Mouse (Mus musculus) liver, embryonic 14.5 days (tissue): ENCODE measurements around the gene Miip. TPM values are rescaled to one million over a fixed set of nuclear protein-coding genes. Genes with fewer than 3 reads are reported as not detected.
A peak's percentile ranks its signal among the peaks of the same experiment; 100 is the strongest.
"Not testable (repeated sequence)": the region's sequence is repeated elsewhere in the genome, so short reads cannot be mapped to it uniquely, and the experiment has no call there.

ENCODE experiments used
- ATAC-seq: fragments of 200-750 bp; cut with Nextera tagmentation; 2 replicates; pipeline ENCODE4 v1.8.0; 2017; ENCODE audit warnings: moderate number of reproducible peaks, mild to moderate bottlenecking, moderate library complexity; ENCODE audit not compliant: insufficient read depth
- DNase-seq, 3 experiments: peaks; one replicate each; pipeline ENCODE4 v3.0.0-alpha.2; 2012 to 2013; ENCODE audit warnings: low read depth in 3 of 3, low spot score in 3 of 3
- H3K27ac ChIP-seq: fragments of 300-500 bp; sonication (generic); 2 replicates; pipeline ENCODE4 v1.5.1; 2014; ENCODE audit warnings: moderate library complexity, mild to moderate bottlenecking, control low read depth, inconsistent platforms
- H3K27me3 ChIP-seq: fragments of 300-500 bp; sonication (generic); 2 replicates; pipeline ENCODE4 v1.6.1; 2014; ENCODE audit warnings: mild to moderate bottlenecking, low read length, moderate library complexity; ENCODE audit not compliant: control insufficient read depth, insufficient read depth
- H3K36me3 ChIP-seq: fragments of 300-500 bp; sonication (generic); replicated peaks from 2 replicates; pipeline ENCODE4 v1.6.1; 2014; ENCODE audit warnings: low read depth; ENCODE audit not compliant: control insufficient read depth, insufficient read depth
- H3K4me1 ChIP-seq, 2 experiments: fragments of 200-500 bp in 1 of 2; fragments of 300-500 bp in 1 of 2; sonication (generic) in 1 of 2; replicated peaks; 2 replicates each; pipeline ENCODE4 v1.6.1; 2012 to 2014; ENCODE audit warnings: antibody characterized with exemption in 1 of 2, inconsistent platforms in 1 of 2, low read length in 1 of 2; ENCODE audit not compliant: control insufficient read depth in 2 of 2, insufficient read depth in 2 of 2
- H3K4me2 ChIP-seq: fragments of 300-500 bp; sonication (generic); 2 replicates; pipeline ENCODE4 v1.6.1; 2014; ENCODE audit warnings: low read depth, mild to moderate bottlenecking, control low read depth, moderate library complexity
- H3K4me3 ChIP-seq, 2 experiments: fragments of 200-500 bp in 1 of 2; fragments of 300-500 bp in 1 of 2; sonication (generic) in 1 of 2; 2 replicates each; pipeline ENCODE4 v1.5.1; 2012 to 2014; ENCODE audit warnings: low read depth in 2 of 2, low read length in 2 of 2, mild to moderate bottlenecking in 2 of 2, control low read depth in 1 of 2, inconsistent platforms in 1 of 2, moderate library complexity in 1 of 2; ENCODE audit not compliant: insufficient read depth in 1 of 2
- H3K9ac ChIP-seq: fragments of 300-500 bp; sonication (generic); replicated peaks from 2 replicates; pipeline ENCODE4 v1.6.1; 2014; ENCODE audit warnings: mild to moderate bottlenecking, control low read depth, moderate library complexity
- H3K9me3 ChIP-seq: fragments of 300-500 bp; sonication (generic); 2 replicates; pipeline ENCODE4 v1.6.1; 2016; ENCODE audit warnings: low read length, mixed read lengths; ENCODE audit not compliant: control insufficient read depth
- CTCF ChIP-seq: IDR thresholded peaks from 2 replicates; pipeline ENCODE4 v1.5.1; 2016; ENCODE audit warnings: antibody characterized with exemption, low read depth, control low read depth
- EP300 ChIP-seq: IDR thresholded peaks from 2 replicates; pipeline ENCODE4 v1.6.1; 2016; ENCODE audit warnings: antibody characterized with exemption, low read depth
- WGBS: fragments of 180-500 bp; shearing (Covaris S2); extraction: QIAGEN DNeasy Blood & Tissue Kit; methylation state at CpG from one replicate; pipeline ENCODE4 v1.1.7; 2014; ENCODE audit not compliant: insufficient replicate concordance; 5-methylcytosine and 5-hydroxymethylcytosine counted together
- polyA plus RNA-seq, 2 experiments: library from polyadenylated mRNA; depleted of rRNA in 1 of 2; stranded (reverse) in 1 of 2; unstranded in 1 of 2; fragments of >200 nt; fragmentation: Nextera tagmentation in 1 of 2; extraction: Ambion mirVana in 1 of 2; gene quantifications; 2 replicates each; pipeline versions ENCODE4 v1.2.1 to v1.2.3; 2012 to 2014

Gene Miip
- polyA plus RNA-seq, 2 experiments: 18.5 to 33.8 TPM

GRCm38 (mm10) chr4:147847614-147848583 lies 20.7 kb downstream of the Miip start, which contains the start of gene Zfp933:
TSS of gene Zfp933 (minus strand) at chr4:147848366.
- Histone ChIP-seq H3K4me1 (peaks cover 11% of the 10 kb centered on the region in 2 experiments), H3K36me3 (no peaks in the 10 kb centered on the region), H3K4me2 (peak within 1 kb of the TSS; percentile 79), H3K27me3 (no peaks in the 10 kb centered on the region), H3K4me3 (peak within 1 kb of the TSS; percentile 81 to 96), H3K27ac (no peak within 1 kb of the TSS; the same call in 1 of the 2 replicates), H3K9me3 (no peaks in the 10 kb centered on the region), H3K9ac (peak within 1 kb of the TSS; percentile 74)
- ATAC-seq (peak; percentile 85), DNase-seq (peak; percentile 78 to 88 (median 83))
- TF ChIP-seq CTCF (no peak), EP300 (no peak)
- WGBS: under 1% methylated on average over 23 of the region's 23 CpGs

GRCm38 (mm10) chr4:147842871-147843270 lies 25.7 kb downstream of the Miip start:
- Histone ChIP-seq H3K9me3 (no peaks in the 10 kb centered on the region), H3K27me3 (no peaks in the 10 kb centered on the region), H3K36me3 (no peaks in the 10 kb centered on the region; the same call in 1 of the 2 replicates), H3K4me3 (no peak overlapping the region), H3K4me2 (no peak overlapping the region), H3K4me1 (peaks cover 0 to 5% of the 10 kb centered on the region in 2 experiments; a peak in 2 of 4 replicates), H3K9ac (no peak overlapping the region), H3K27ac (no peak overlapping the region)
- TF ChIP-seq EP300: no peak
- no peak for TF ChIP-seq CTCF
- no peak for DNase-seq
- ATAC-seq: no peak
- WGBS: 72% methylated on average over 3 of the region's 3 CpGs

GRCm38 (mm10) chr4:147839282-147839681 lies 29.3 kb downstream of the Miip start:
- not testable (repeated sequence) for H3K27ac ChIP-seq, ATAC-seq, H3K4me1 ChIP-seq, H3K9me3 ChIP-seq, H3K36me3 ChIP-seq, H3K4me2 ChIP-seq, DNase-seq, H3K27me3 ChIP-seq, H3K9ac ChIP-seq, H3K4me3 ChIP-seq
- WGBS: 94% methylated on average over 9 of the region's 26 CpGs

- Histone ChIP-seq H3K27me3 (no peaks in the 10 kb centered on the region), H3K4me1 (no peaks in the 10 kb centered on the region), H3K4me3 (no peak overlapping the region), H3K9ac (no peak overlapping the region), H3K27ac (no peak overlapping the region), H3K9me3 (peaks cover 3% of the 10 kb centered on the region), H3K36me3 (peaks cover 10% of the 10 kb centered on the region), H3K4me2 (no peak overlapping the region)
- ATAC-seq (no peak), DNase-seq (no peak)
- WGBS: 66% methylated on average over 4 of the region's 4 CpGs
- TF ChIP-seq CTCF (no peak), EP300 (no peak)
These were observed 44.2 kb downstream of the Miip start for GRCm38 (mm10) chr4:147824389-147824788.

- DNase-seq, H3K27ac ChIP-seq, H3K4me3 ChIP-seq, H3K4me2 ChIP-seq, H3K27me3 ChIP-seq, H3K36me3 ChIP-seq, ATAC-seq, H3K9ac ChIP-seq, H3K4me1 ChIP-seq, H3K9me3 ChIP-seq: not testable (repeated sequence)
- WGBS: 63% methylated on average over 3 of the region's 3 CpGs
These were observed 47.2 kb downstream of the Miip start for GRCm38 (mm10) chr4:147821414-147821813.

GRCm38 (mm10) chr4:147819659-147820058 lies 49.0 kb downstream of the Miip start:
- not testable (repeated sequence) for H3K27me3 ChIP-seq, H3K9ac ChIP-seq, DNase-seq, H3K4me1 ChIP-seq, H3K4me3 ChIP-seq, H3K36me3 ChIP-seq, ATAC-seq, H3K4me2 ChIP-seq, H3K9me3 ChIP-seq, H3K27ac ChIP-seq
- WGBS: 63% methylated on average over 7 of the region's 7 CpGs
